Mouse (Mus musculus) hindbrain, postnatal 0 days (tissue): ENCODE measurements at regions not wholly inside any gene's neighbourhood (a gene's known extent, or its start where the extent isn't known, plus 50 kb on each side); places are given as distances from the start of the nearest gene placed in this dataset.

Source experiments
- ATAC-seq: fragments of 200-750 bp; cut with Nextera tagmentation; 2 replicates; pipeline ENCODE4 v1.8.0; 2017; ENCODE audit warnings: mild to moderate bottlenecking, moderate TSS enrichment, moderate library complexity
- DNase-seq: peaks from one replicate; pipeline ENCODE4 v3.0.0-alpha.2; 2015; ENCODE audit warnings: low spot score
- H3K27ac ChIP-seq: fragments of 300-500 bp; sonication (generic); 2 replicates; pipeline ENCODE4 v1.5.1; 2014; ENCODE audit warnings: mild to moderate bottlenecking
- H3K27me3 ChIP-seq: fragments of 300-500 bp; sonication (generic); 2 replicates; pipeline ENCODE4 v1.6.1; 2014; ENCODE audit warnings: low read length, mixed read lengths; ENCODE audit not compliant: insufficient read depth
- H3K36me3 ChIP-seq: fragments of 300-500 bp; sonication (generic); 2 replicates; pipeline ENCODE4 v1.6.1; 2014; ENCODE audit warnings: low read length, mixed read lengths; ENCODE audit not compliant: insufficient read depth
- H3K4me1 ChIP-seq: fragments of 300-500 bp; sonication (generic); 2 replicates; pipeline ENCODE4 v1.6.1; 2014; ENCODE audit warnings: antibody characterized with exemption, low read length, mixed read lengths; ENCODE audit not compliant: insufficient read depth
- H3K4me2 ChIP-seq: fragments of 300-500 bp; sonication (generic); 2 replicates; pipeline ENCODE4 v1.6.1; 2014; ENCODE audit warnings: low read depth, mild to moderate bottlenecking, low read length, moderate library complexity, mixed read lengths
- H3K4me3 ChIP-seq: fragments of 300-500 bp; sonication (generic); 2 replicates; pipeline ENCODE4 v1.5.1; 2014; ENCODE audit warnings: low read length
- H3K9ac ChIP-seq: fragments of 300-500 bp; sonication (generic); replicated peaks from 2 replicates; pipeline ENCODE4 v1.6.1; 2014; ENCODE audit warnings: mild to moderate bottlenecking, low read length, moderate library complexity, mixed read lengths
- H3K9me3 ChIP-seq: fragments of 300-500 bp; sonication (generic); 2 replicates; pipeline ENCODE4 v1.6.1; 2016; ENCODE audit warnings: low read length, mixed read lengths
- CTCF ChIP-seq: IDR thresholded peaks from 2 replicates; pipeline ENCODE4 v1.5.1; 2016; ENCODE audit warnings: antibody characterized with exemption, control low read depth, low read depth
- WGBS: fragments of 180-500 bp; shearing (Covaris S2); extraction: QIAGEN DNeasy Blood & Tissue Kit; methylation state at CpG from one replicate; pipeline ENCODE4 v1.1.7; 2014; 5-methylcytosine and 5-hydroxymethylcytosine counted together

DNA sequence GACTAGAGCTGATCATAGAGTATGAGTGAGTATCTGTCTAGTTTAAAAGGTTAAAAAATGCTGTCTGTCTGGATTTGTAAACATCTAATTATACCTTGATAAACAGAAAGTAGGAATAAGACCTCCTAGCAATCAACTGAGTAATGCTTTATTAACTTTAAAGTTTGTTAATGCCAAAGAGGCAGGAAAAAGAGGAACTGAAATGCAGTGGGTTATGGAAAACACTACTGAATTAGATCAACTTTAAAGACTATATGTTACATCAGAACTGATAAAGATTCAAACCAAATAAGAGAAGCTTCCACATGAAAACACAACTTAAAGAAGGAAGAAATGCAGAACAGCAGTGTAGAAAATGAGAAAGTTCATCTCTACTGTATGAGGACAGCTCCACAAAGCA lies 1136.6 kb downstream of the D3Ertd751e start:
- Histone ChIP-seq H3K4me2 (no peak overlapping the region), H3K9me3 (0 out of 2 replicates have a peak, but pooled peaks cover 3% of the 10 kb centered on the region), H3K27ac (no peak overlapping the region), H3K27me3 (no peaks in the 10 kb centered on the region), H3K9ac (no peak overlapping the region), H3K4me3 (no peak overlapping the region), H3K36me3 (no peaks in the 10 kb centered on the region), H3K4me1 (no peaks in the 10 kb centered on the region)
- no peak for TF ChIP-seq CTCF
- ATAC-seq, result no peak
- no peak for DNase-seq

GRCm38 (mm10) chr3:42884481-42884880 lies 1142.1 kb downstream of the D3Ertd751e start:
- 54% methylated on average over 4 of the region's 4 CpGs for WGBS
- no peak overlapping the region for H3K27ac ChIP-seq
- DNase-seq (peak; percentile 9), ATAC-seq (no peak; the same call in 1 of the 2 replicates)
- H3K4me2 ChIP-seq, result no peak overlapping the region
- 0 out of 2 replicates have a peak, but pooled peaks cover 3% of the 10 kb centered on the region for H3K9me3 ChIP-seq
- no peaks in the 10 kb centered on the region for H3K27me3 ChIP-seq
- H3K4me1 ChIP-seq, result no peaks in the 10 kb centered on the region
- no peaks in the 10 kb centered on the region for H3K36me3 ChIP-seq
- no peak overlapping the region for H3K4me3 ChIP-seq
- H3K9ac ChIP-seq, result no peak overlapping the region
- no peak for TF ChIP-seq CTCF

DNA sequence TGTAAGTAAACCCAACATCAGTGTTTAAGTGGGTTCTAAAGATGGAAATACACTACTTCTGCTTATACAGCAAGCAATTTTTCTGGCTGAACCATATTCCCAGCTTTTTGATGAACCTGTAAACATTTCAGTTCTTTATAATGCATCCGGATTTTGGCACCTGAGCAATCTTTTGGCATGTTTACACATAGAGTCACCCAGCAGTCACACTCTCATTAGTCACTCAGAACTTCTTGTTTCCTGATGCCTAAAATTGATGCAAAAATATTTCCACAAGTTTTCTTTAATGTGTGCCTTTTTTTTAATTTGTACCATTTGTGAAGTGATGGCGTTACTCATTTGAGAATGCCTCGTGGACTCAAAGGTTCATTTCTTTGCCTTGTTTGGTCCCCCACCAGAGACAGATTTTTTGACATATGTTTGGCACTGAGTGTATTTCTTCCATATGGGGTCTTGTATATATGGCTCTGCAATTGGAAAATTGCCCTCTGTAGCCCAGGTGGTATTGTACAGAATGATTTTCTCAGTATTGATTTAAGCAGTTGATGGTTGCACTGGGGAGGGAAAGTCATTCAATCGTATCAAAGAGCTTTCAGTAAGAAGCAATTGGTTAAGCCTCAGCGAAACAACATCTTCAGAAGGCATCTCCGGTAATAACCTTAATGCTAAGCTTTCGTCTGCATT lies 1149.7 kb downstream of the D3Ertd751e start:
- H3K36me3 ChIP-seq, result no peaks in the 10 kb centered on the region
- WGBS, result 59% methylated on average over 7 of the region's 7 CpGs
- no peaks in the 10 kb centered on the region for H3K9me3 ChIP-seq
- DNase-seq (peak; percentile 65), ATAC-seq (0 out of 2 replicates have a peak, but pooled peaks have one; percentile 68)
- H3K9ac ChIP-seq, result no peak overlapping the region
- no peaks in the 10 kb centered on the region for H3K4me1 ChIP-seq
- no peak overlapping the region for H3K27ac ChIP-seq
- no peak overlapping the region for H3K4me3 ChIP-seq
- no peak for TF ChIP-seq CTCF
- no peaks in the 10 kb centered on the region for H3K27me3 ChIP-seq
- H3K4me2 ChIP-seq, result no peak overlapping the region

DNA sequence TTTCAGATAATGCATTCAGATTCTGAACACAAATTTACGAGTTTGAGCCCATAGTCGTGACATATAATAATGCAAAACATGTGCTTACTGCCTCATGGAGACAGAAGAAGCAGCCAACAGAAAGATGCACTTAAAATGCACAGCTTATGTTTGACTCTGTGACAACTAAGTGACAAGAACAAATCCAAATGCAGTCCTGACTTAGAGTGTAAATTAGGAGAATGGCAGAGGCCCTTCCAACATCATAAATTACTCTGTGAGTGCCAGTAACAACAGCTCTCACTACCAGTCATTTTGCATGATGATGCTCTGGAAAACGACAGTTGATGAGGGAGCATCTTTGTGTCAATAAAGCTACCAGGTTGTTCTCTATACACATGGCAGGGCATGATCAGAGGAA lies 1153.4 kb downstream of the D3Ertd751e start:
- no peaks in the 10 kb centered on the region for H3K27me3 ChIP-seq
- ATAC-seq (no peak), DNase-seq (no peak)
- H3K4me3 ChIP-seq, result no peak overlapping the region
- H3K4me1 ChIP-seq, result no peaks in the 10 kb centered on the region
- H3K9ac ChIP-seq, result no peak overlapping the region
- no peaks in the 10 kb centered on the region for H3K9me3 ChIP-seq
- H3K36me3 ChIP-seq, result no peaks in the 10 kb centered on the region
- H3K4me2 ChIP-seq, result no peak overlapping the region
- H3K27ac ChIP-seq, result no peak overlapping the region
- no peak for TF ChIP-seq CTCF
- 66% methylated on average over 3 of the region's 3 CpGs for WGBS

- Histone ChIP-seq H3K27ac (no peak overlapping the region), H3K9ac (no peak overlapping the region), H3K4me1 (no peaks in the 10 kb centered on the region), H3K4me3 (no peak overlapping the region), H3K36me3 (no peaks in the 10 kb centered on the region), H3K9me3 (no peaks in the 10 kb centered on the region), H3K27me3 (no peaks in the 10 kb centered on the region), H3K4me2 (no peak overlapping the region)
- DNase-seq (no peak), ATAC-seq (no peak)
- TF ChIP-seq CTCF, result no peak
Measured at GRCm38 (mm10) chr3:42897936-42898335, 1155.5 kb downstream of the D3Ertd751e start.

DNA sequence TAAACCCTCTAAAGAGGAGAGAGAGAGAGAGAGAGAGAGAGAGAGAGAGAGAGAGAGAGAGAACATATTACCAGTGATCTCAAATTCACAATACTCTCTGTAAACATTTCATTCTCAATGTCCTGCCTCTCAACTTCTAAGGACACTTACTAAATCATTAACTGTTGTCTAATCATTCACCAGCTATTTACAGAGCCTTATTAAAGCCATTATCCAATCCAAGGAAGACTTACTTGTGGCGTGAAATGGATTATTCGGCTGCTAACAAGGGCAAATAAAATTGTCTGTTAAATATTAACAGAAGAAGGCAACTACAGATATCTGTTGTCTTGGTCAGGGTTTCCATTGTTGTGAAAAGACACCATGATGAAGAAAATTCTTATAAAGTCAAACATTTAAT lies 1156.5 kb downstream of the D3Ertd751e start:
- 77% methylated on average over 2 of the region's 2 CpGs for WGBS
- no peak for TF ChIP-seq CTCF
- Histone ChIP-seq H3K9ac (no peak overlapping the region), H3K4me1 (no peaks in the 10 kb centered on the region), H3K27me3 (no peaks in the 10 kb centered on the region), H3K36me3 (no peaks in the 10 kb centered on the region), H3K9me3 (no peaks in the 10 kb centered on the region), H3K27ac (no peak overlapping the region), H3K4me3 (no peak overlapping the region), H3K4me2 (no peak overlapping the region)
- no peak for DNase-seq
- ATAC-seq, result no peak

DNA sequence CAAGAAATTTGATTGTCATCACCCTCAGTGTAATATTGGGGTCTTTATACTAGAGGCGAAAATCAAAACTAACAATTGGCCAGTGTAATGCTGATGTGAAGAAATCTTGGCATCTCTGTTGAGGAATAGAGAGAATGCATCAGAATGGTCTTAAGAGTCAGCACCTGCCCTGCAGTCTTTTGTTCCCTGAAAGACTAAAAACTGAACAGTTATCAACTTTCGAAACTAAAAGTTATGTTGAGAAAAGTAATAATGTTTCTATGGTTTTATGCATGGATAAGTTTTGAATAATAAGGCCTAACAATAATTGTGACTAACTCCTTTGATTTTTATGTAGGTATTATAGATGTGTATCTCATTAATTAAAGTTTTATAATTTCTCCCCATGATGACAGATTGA lies 1158.6 kb downstream of the D3Ertd751e start:
- H3K36me3 ChIP-seq, result no peaks in the 10 kb centered on the region
- H3K4me3 ChIP-seq, result no peak overlapping the region
- no peak overlapping the region for H3K4me2 ChIP-seq
- WGBS, result 88% methylated on average over 2 of the region's 2 CpGs
- no peak overlapping the region for H3K27ac ChIP-seq
- ATAC-seq (no peak), DNase-seq (no peak)
- H3K27me3 ChIP-seq, result no peaks in the 10 kb centered on the region
- TF ChIP-seq CTCF, result no peak
- no peak overlapping the region for H3K9ac ChIP-seq
- H3K4me1 ChIP-seq, result no peaks in the 10 kb centered on the region
- H3K9me3 ChIP-seq, result no peaks in the 10 kb centered on the region
